Mouse (Mus musculus): Measurements from ENCODE around the gene Nwd1.

GRCm38 (mm10) chr8:72655522-72655912, 9.0 kb downstream of the Nwd1 start:
- no peak for TF ChIP-seq POLR2A (IDR thresholded peaks at IDR 0.05; ENCODE audit: low read depth, low read length)
- no peak for TF ChIP-seq CTCF (IDR thresholded peaks at IDR 0.05; ENCODE audit: extremely low read depth, insufficient read length, insufficient replicate concordance, low read depth, low read length)
